Mouse (Mus musculus) neural tube, embryonic 15.5 days (tissue): ENCODE data around the gene Cd59a. TPM values are rescaled to one million over a fixed set of nuclear protein-coding genes. Genes with fewer than 3 reads are reported as not detected.

Source experiments
- ATAC-seq: fragments of 200-750 bp; cut with Nextera tagmentation; 2 replicates; pipeline ENCODE4 v1.8.0; 2017; ENCODE audit warnings: mild to moderate bottlenecking, moderate TSS enrichment, moderate library complexity; ENCODE audit not compliant: low FRiP score
- H3K27ac ChIP-seq: fragments of 300-500 bp; sonication (generic); replicated peaks from 2 replicates; pipeline ENCODE4 v1.5.1; 2015; ENCODE audit warnings: mild to moderate bottlenecking, inconsistent platforms
- H3K27me3 ChIP-seq: fragments of 300-500 bp; sonication (generic); replicated peaks from 2 replicates; pipeline ENCODE4 v1.6.1; 2015; ENCODE audit warnings: inconsistent platforms
- H3K36me3 ChIP-seq: fragments of 300-500 bp; sonication (generic); 2 replicates; pipeline ENCODE4 v1.6.1; 2015; ENCODE audit warnings: inconsistent platforms
- H3K4me1 ChIP-seq: fragments of 300-500 bp; sonication (generic); 2 replicates; pipeline ENCODE4 v1.6.1; 2015; ENCODE audit warnings: inconsistent platforms
- H3K4me2 ChIP-seq: fragments of 300-500 bp; sonication (generic); 2 replicates; pipeline ENCODE4 v1.6.1; 2015; ENCODE audit warnings: inconsistent platforms, mild to moderate bottlenecking, moderate library complexity
- H3K4me3 ChIP-seq: fragments of 300-500 bp; sonication (generic); replicated peaks from 2 replicates; pipeline ENCODE4 v1.5.1; 2015; ENCODE audit warnings: mild to moderate bottlenecking, inconsistent platforms
- H3K9ac ChIP-seq: fragments of 300-500 bp; sonication (generic); replicated peaks from 2 replicates; pipeline ENCODE4 v1.6.1; 2015; ENCODE audit warnings: mild to moderate bottlenecking, inconsistent platforms
- H3K9me3 ChIP-seq: fragments of 300-500 bp; sonication (generic); replicated peaks from 2 replicates; pipeline ENCODE4 v1.6.1; 2016; ENCODE audit warnings: inconsistent platforms
- WGBS: fragments of 180-500 bp; shearing (Covaris S2); methylation state at CpG from one replicate; pipeline ENCODE4 v1.1.7; 2015; ENCODE audit warnings: mixed read lengths; 5-methylcytosine and 5-hydroxymethylcytosine counted together
- polyA plus RNA-seq: library from polyadenylated mRNA; unstranded; fragments of >200 nt; fragmentation: Nextera tagmentation; extraction: Ambion mirVana; gene quantifications from 2 replicates; pipeline ENCODE4 v1.2.1, GENCODE M21; 2015

Gene Cd59a
- polyA plus RNA-seq, 1 experiment from 2014 or later: 16.7 TPM

GRCm38 (mm10) chr2:104124071-104124470, 28.5 kb downstream of the Cd59a start:
- ATAC-seq: no peak

GRCm38 (mm10) chr2:104128803-104129531, 33.4 kb downstream of the Cd59a start:
- 88% methylated on average over 13 of the region's 13 CpGs for WGBS
- Histone ChIP-seq H3K27ac (no peak overlapping the region), H3K4me1 (no peaks in the 10 kb centered on the region), H3K4me2 (no peak overlapping the region), H3K4me3 (no peak overlapping the region), H3K9me3 (no peaks in the 10 kb centered on the region), H3K27me3 (peaks cover 4% of the 10 kb centered on the region; the same call in 1 of the 2 replicates), H3K36me3 (no peaks in the 10 kb centered on the region), H3K9ac (no peak overlapping the region)
- ATAC-seq: no peak

More at GRCm38 (mm10) chr2:104124071-104124470, 28.5 kb downstream of the Cd59a start:
- Histone ChIP-seq H3K36me3 (no peaks in the 10 kb centered on the region), H3K4me1 (peaks cover 11% of the 10 kb centered on the region), H3K27ac (no peak overlapping the region), H3K9ac (no peak overlapping the region), H3K9me3 (no peaks in the 10 kb centered on the region), H3K4me2 (no peak overlapping the region), H3K4me3 (no peak overlapping the region), H3K27me3 (peaks cover 6% of the 10 kb centered on the region; the same call in 1 of the 2 replicates)
- WGBS: 85% methylated on average over 5 of the region's 5 CpGs

GRCm38 (mm10) chr2:104130165-104130564, 34.6 kb downstream of the Cd59a start:
- Histone ChIP-seq H3K9ac (no peak overlapping the region), H3K27me3 (peaks cover 4% of the 10 kb centered on the region; the same call in 1 of the 2 replicates), H3K4me3 (no peak overlapping the region), H3K27ac (no peak overlapping the region), H3K4me2 (no peak overlapping the region), H3K9me3 (no peaks in the 10 kb centered on the region), H3K36me3 (no peaks in the 10 kb centered on the region), H3K4me1 (no peaks in the 10 kb centered on the region)
- ATAC-seq: no peak
- WGBS: 82% methylated on average over 6 of the region's 6 CpGs

- H3K36me3 ChIP-seq: no peaks in the 10 kb centered on the region
- H3K27ac ChIP-seq: no peak overlapping the region
- no peak overlapping the region for H3K4me2 ChIP-seq
- H3K4me1 ChIP-seq: no peaks in the 10 kb centered on the region
- no peak overlapping the region for H3K4me3 ChIP-seq
- ATAC-seq: no peak
- no peaks in the 10 kb centered on the region for H3K9me3 ChIP-seq
- peaks cover 4% of the 10 kb centered on the region; the same call in 1 of the 2 replicates for H3K27me3 ChIP-seq
- 67% methylated on average over 3 of the region's 3 CpGs for WGBS
- H3K9ac ChIP-seq: no peak overlapping the region
These were observed 35.4 kb downstream of the Cd59a start for GRCm38 (mm10) chr2:104130969-104131368.

- no peaks in the 10 kb centered on the region for H3K36me3 ChIP-seq
- H3K27me3 ChIP-seq: no peaks in the 10 kb centered on the region
- WGBS: 79% methylated on average over 7 of the region's 7 CpGs
- H3K4me2 ChIP-seq: no peak overlapping the region
- H3K9me3 ChIP-seq: no peaks in the 10 kb centered on the region
- ATAC-seq: no peak
- no peak overlapping the region for H3K4me3 ChIP-seq
- no peak overlapping the region for H3K9ac ChIP-seq
- H3K27ac ChIP-seq: no peak overlapping the region
- no peaks in the 10 kb centered on the region for H3K4me1 ChIP-seq
These were observed 36.8 kb downstream of the Cd59a start for GRCm38 (mm10) chr2:104132266-104132859.

GRCm38 (mm10) chr2:104133042-104133810, 37.6 kb downstream of the Cd59a start:
- 42% methylated on average over 12 of the region's 12 CpGs for WGBS

GRCm38 (mm10) chr2:104134150-104135056, 38.8 kb downstream of the Cd59a start:
- no peak overlapping the region for H3K4me2 ChIP-seq
- no peaks in the 10 kb centered on the region for H3K4me1 ChIP-seq
- H3K4me3 ChIP-seq: no peak overlapping the region
- no peak overlapping the region for H3K27ac ChIP-seq
- no peaks in the 10 kb centered on the region for H3K9me3 ChIP-seq
- WGBS: 46% methylated on average over 8 of the region's 8 CpGs
- peak; percentile 85 for ATAC-seq
- no peaks in the 10 kb centered on the region for H3K27me3 ChIP-seq
- H3K9ac ChIP-seq: no peak overlapping the region
- H3K36me3 ChIP-seq: no peaks in the 10 kb centered on the region

More at GRCm38 (mm10) chr2:104133042-104133810, 37.6 kb downstream of the Cd59a start:
- Histone ChIP-seq H3K36me3 (no peaks in the 10 kb centered on the region), H3K9ac (no peak overlapping the region), H3K9me3 (no peaks in the 10 kb centered on the region), H3K4me3 (no peak overlapping the region), H3K27ac (no peak overlapping the region), H3K4me2 (no peak overlapping the region), H3K27me3 (no peaks in the 10 kb centered on the region), H3K4me1 (no peaks in the 10 kb centered on the region)
- ATAC-seq: no peak

GRCm38 (mm10) chr2:104135920-104136319, 40.3 kb downstream of the Cd59a start:
- Histone ChIP-seq H3K27me3 (no peaks in the 10 kb centered on the region), H3K4me3 (no peak overlapping the region), H3K4me2 (no peak overlapping the region), H3K27ac (no peak overlapping the region), H3K9me3 (no peaks in the 10 kb centered on the region), H3K36me3 (no peaks in the 10 kb centered on the region), H3K9ac (no peak overlapping the region), H3K4me1 (no peaks in the 10 kb centered on the region)
- ATAC-seq: no peak
- WGBS: 58% methylated on average over 2 of the region's 2 CpGs

- Histone ChIP-seq H3K36me3 (no peaks in the 10 kb centered on the region), H3K9me3 (no peaks in the 10 kb centered on the region), H3K4me2 (no peak overlapping the region), H3K9ac (no peak overlapping the region), H3K4me3 (no peak overlapping the region), H3K27ac (no peak overlapping the region), H3K27me3 (no peaks in the 10 kb centered on the region), H3K4me1 (no peaks in the 10 kb centered on the region)
- no peak for ATAC-seq
- 91% methylated on average over 8 of the region's 8 CpGs for WGBS
These were observed 46.5 kb downstream of the Cd59a start for GRCm38 (mm10) chr2:104142140-104142539.

- Histone ChIP-seq H3K4me3 (no peak overlapping the region), H3K27me3 (no peaks in the 10 kb centered on the region), H3K9me3 (no peaks in the 10 kb centered on the region), H3K9ac (no peak overlapping the region), H3K36me3 (0 out of 2 replicates have a peak, but pooled peaks cover 2% of the 10 kb centered on the region), H3K4me2 (no peak overlapping the region), H3K4me1 (no peaks in the 10 kb centered on the region), H3K27ac (no peak overlapping the region)
- ATAC-seq: no peak
- WGBS: 83% methylated on average over 12 of the region's 12 CpGs
These were observed 48.4 kb downstream of the Cd59a start for GRCm38 (mm10) chr2:104144004-104144403.

- Histone ChIP-seq H3K9me3 (no peaks in the 10 kb centered on the region), H3K4me3 (no peak overlapping the region), H3K27ac (no peak overlapping the region), H3K4me2 (no peak overlapping the region), H3K4me1 (no peaks in the 10 kb centered on the region), H3K9ac (no peak overlapping the region), H3K36me3 (peaks cover 4% of the 10 kb centered on the region), H3K27me3 (no peaks in the 10 kb centered on the region)
- ATAC-seq: no peak
- 87% methylated on average over 1 of the region's 1 CpGs for WGBS
These were observed 50.4 kb downstream of the Cd59a start for GRCm38 (mm10) chr2:104145983-104146382.
